Mouse (Mus musculus) liver, adult 2 months (tissue): ENCODE results near the gene H3f3a.

Experiments used
- CTCF ChIP-seq: fragments of 200-500 bp; IDR thresholded peaks from 2 replicates; pipeline ENCODE4 v1.5.1; 2011; ENCODE audit warnings: low read depth, low read length, control low read depth
- POLR2A ChIP-seq: fragments of 200-500 bp; IDR thresholded peaks from 2 replicates; pipeline ENCODE4 v1.6.1; 2011; ENCODE audit warnings: low read length, control low read depth; ENCODE audit not compliant: insufficient read depth; ENCODE audit errors: extremely low read depth

DNA sequence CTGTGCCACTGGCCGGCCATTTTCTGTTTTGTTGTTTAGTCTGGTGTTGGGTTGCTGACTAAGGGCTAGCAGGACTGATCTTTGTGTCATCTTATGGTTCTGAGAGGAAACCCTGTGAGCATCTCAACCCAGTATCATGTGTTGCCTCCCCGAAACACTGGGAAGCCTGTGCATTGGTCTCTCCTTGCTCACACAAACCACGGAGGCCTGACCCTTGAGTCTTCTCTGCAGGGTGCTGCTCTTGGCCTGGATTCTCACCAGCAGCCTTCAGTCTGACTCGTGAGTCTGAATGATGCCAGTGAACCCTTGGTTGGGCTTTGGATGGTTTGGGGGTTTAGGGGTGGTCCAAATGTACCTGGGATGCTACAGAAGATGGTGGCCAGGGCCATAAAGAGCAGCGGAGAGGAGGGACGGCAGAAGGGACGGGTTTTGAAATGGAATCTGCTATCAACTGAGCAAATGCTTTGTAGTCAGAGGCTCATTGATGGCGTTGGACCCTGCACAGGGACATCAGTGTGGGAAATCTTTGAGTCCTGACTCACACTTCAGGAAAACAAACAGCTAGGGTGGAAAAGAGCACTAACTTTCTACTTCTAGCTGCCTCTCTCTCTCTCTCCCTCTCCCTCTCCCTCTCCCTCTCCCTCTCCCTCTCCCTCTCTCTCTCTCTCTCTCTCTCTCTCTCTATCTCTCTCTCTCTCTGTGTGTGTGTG is 25.6 kb upstream of the H3f3a start:
- no peak for TF ChIP-seq POLR2A
- no peak for TF ChIP-seq CTCF
